Mouse (Mus musculus) G1E (cell line): ENCODE results near the gene Usp29.

Experiments used
- CTCF ChIP-seq: IDR thresholded peaks from 2 replicates; pipeline ENCODE4 v1.5.1; 2012; ENCODE audit warnings: low read depth, low read length, inconsistent platforms, mixed read lengths
- GATA1 ChIP-seq: IDR thresholded peaks from 2 replicates; pipeline ENCODE4 v1.6.1; 2012; ENCODE audit warnings: borderline replicate concordance, low read length, inconsistent platforms, mixed read lengths

DNA sequence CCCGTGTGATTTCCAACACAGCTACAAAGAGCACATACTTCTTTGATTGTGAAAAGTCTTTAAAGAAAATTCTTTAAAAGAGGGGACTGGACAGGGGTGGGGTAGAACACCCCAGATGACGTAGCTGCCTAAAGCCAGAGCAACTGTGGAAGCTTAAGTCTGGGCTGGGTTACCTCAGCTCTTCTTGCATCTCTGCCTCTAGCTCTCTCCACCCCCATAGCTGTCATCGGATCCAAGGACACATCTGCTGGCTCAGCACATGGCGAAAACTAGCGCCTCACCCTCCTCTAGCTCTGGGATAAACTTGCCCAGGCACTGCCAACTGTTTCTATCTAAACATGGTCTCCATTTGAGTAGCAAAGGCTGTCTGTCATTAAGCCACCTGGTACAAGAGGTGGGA lies 34.9 kb downstream of the Usp29 start:
- TF ChIP-seq CTCF (no peak), GATA1 (no peak)
